Mouse (Mus musculus): ENCODE results near the gene Lipc. TPM values are rescaled to one million over a fixed set of nuclear protein-coding genes. Genes with fewer than 3 reads are reported as not detected.

The Lipc gene
- total and polyA plus RNA-seq, 3 experiments: 0.11 TPM; not detected in 2

GRCm38 (mm10) chr9:70982991-70983480 is 31.0 kb upstream of the Lipc start:
- TF ChIP-seq TAL1 (conservative IDR thresholded peaks at IDR 0.05; ENCODE audit: low read depth, low read length): no peak
- TF ChIP-seq GATA1 (IDR thresholded peaks at IDR 0.05; ENCODE audit: borderline replicate concordance, low read length): no peak
- TF ChIP-seq GATA2 (IDR thresholded peaks at IDR 0.05; ENCODE audit: borderline replicate concordance, low read depth, low read length): no peak
- TF ChIP-seq POLR2AphosphoS5 (IDR thresholded peaks at IDR 0.05; ENCODE audit: insufficient replicate concordance, low read depth, low read length): no peak
- no peak for TF ChIP-seq CTCF (IDR thresholded peaks at IDR 0.05; ENCODE audit: low read depth, low read length)
- Histone ChIP-seq H3K36me3 (replicated peaks) (no peaks in the 10 kb centered on the region), H3K4me3 (ENCODE audit: low read depth, low read length) (no peak overlapping the region), H3K27me3 (ENCODE audit: insufficient read depth, low read length) (peaks cover 32% of the 10 kb centered on the region), H3K4me1 (ENCODE audit: insufficient read depth, low read depth, low read length) (no peaks in the 10 kb centered on the region), H3K9me3 (replicated peaks) (no peaks in the 10 kb centered on the region)
- no peak for DNase-seq (ENCODE audit: low spot score)
- ATAC-seq (ENCODE audit: extremely low read depth, insufficient number of reproducible peaks, low FRiP score, poor library complexity, severe bottlenecking): no peak

DNA sequence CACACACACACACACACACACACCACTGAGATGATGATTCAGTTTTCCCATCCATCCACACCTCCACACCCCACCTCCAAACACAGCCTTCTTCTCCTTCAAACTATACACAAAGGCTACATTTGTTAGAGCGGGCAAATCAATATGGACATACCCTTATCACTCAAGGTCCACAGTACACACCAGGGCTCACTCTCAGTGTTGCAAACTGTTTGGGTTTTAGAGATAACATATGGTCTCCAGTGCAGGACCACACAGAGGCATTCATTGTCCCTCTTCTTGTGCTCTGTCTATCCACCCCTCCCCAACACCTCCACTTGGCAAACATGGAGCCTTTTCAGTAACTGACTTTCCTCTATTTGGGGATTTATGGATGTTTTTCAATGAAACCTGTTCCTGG is 29.7 kb upstream of the Lipc start:
- TF ChIP-seq GATA1 (IDR thresholded peaks at IDR 0.05; ENCODE audit: borderline replicate concordance, low read length) (no peak), GATA2 (IDR thresholded peaks at IDR 0.05; ENCODE audit: borderline replicate concordance, low read depth, low read length) (no peak), POLR2AphosphoS5 (IDR thresholded peaks at IDR 0.05; ENCODE audit: insufficient replicate concordance, low read depth, low read length) (no peak), TAL1 (conservative IDR thresholded peaks at IDR 0.05; ENCODE audit: low read depth, low read length) (no peak), CTCF (IDR thresholded peaks at IDR 0.05; ENCODE audit: low read depth, low read length) (no peak)
- DNase-seq (ENCODE audit: low spot score) (no peak), ATAC-seq (ENCODE audit: extremely low read depth, insufficient number of reproducible peaks, low FRiP score, poor library complexity, severe bottlenecking) (no peak)
- no peak overlapping the region for H3K4me3 ChIP-seq (ENCODE audit: low read depth, low read length)
- H3K4me1 ChIP-seq (ENCODE audit: insufficient read depth, low read depth, low read length): no peaks in the 10 kb centered on the region
- H3K27me3 ChIP-seq (ENCODE audit: insufficient read depth, low read length): peaks cover 27% of the 10 kb centered on the region
- no peaks in the 10 kb centered on the region for H3K9me3 ChIP-seq (replicated peaks)
- no peaks in the 10 kb centered on the region for H3K36me3 ChIP-seq (replicated peaks)

- peaks cover 25% of the 10 kb centered on the region for H3K27me3 ChIP-seq (ENCODE audit: insufficient read depth, low read length)
- no peaks in the 10 kb centered on the region for H3K36me3 ChIP-seq (replicated peaks)
- H3K4me3 ChIP-seq (ENCODE audit: low read depth, low read length): no peak overlapping the region
- ATAC-seq (ENCODE audit: extremely low read depth, insufficient number of reproducible peaks, low FRiP score, poor library complexity, severe bottlenecking) (no peak), DNase-seq (ENCODE audit: low spot score) (no peak)
- H3K4me1 ChIP-seq (ENCODE audit: insufficient read depth, low read depth, low read length): no peaks in the 10 kb centered on the region
- no peaks in the 10 kb centered on the region for H3K9me3 ChIP-seq (replicated peaks)
- TF ChIP-seq CTCF (IDR thresholded peaks at IDR 0.05; ENCODE audit: low read depth, low read length) (no peak), POLR2AphosphoS5 (IDR thresholded peaks at IDR 0.05; ENCODE audit: insufficient replicate concordance, low read depth, low read length) (no peak), GATA1 (IDR thresholded peaks at IDR 0.05; ENCODE audit: borderline replicate concordance, low read length) (no peak), TAL1 (conservative IDR thresholded peaks at IDR 0.05; ENCODE audit: low read depth, low read length) (no peak), GATA2 (IDR thresholded peaks at IDR 0.05; ENCODE audit: borderline replicate concordance, low read depth, low read length) (no peak)
Observed at GRCm38 (mm10) chr9:70979641-70980040, 27.6 kb upstream of the Lipc start.

- DNase-seq (ENCODE audit: low spot score) (no peak), ATAC-seq (ENCODE audit: extremely low read depth, insufficient number of reproducible peaks, low FRiP score, poor library complexity, severe bottlenecking) (no peak)
- no peak overlapping the region for H3K4me3 ChIP-seq (ENCODE audit: low read depth, low read length)
- H3K36me3 ChIP-seq (replicated peaks): no peaks in the 10 kb centered on the region
- no peaks in the 10 kb centered on the region for H3K9me3 ChIP-seq (replicated peaks)
- peaks cover 25% of the 10 kb centered on the region for H3K27me3 ChIP-seq (ENCODE audit: insufficient read depth, low read length)
- TF ChIP-seq GATA1 (IDR thresholded peaks at IDR 0.05; ENCODE audit: borderline replicate concordance, low read length) (no peak), TAL1 (conservative IDR thresholded peaks at IDR 0.05; ENCODE audit: low read depth, low read length) (no peak), CTCF (IDR thresholded peaks at IDR 0.05; ENCODE audit: low read depth, low read length) (no peak), GATA2 (IDR thresholded peaks at IDR 0.05; ENCODE audit: borderline replicate concordance, low read depth, low read length) (no peak), POLR2AphosphoS5 (IDR thresholded peaks at IDR 0.05; ENCODE audit: insufficient replicate concordance, low read depth, low read length) (no peak)
- H3K4me1 ChIP-seq (ENCODE audit: insufficient read depth, low read depth, low read length): no peaks in the 10 kb centered on the region
Observed at GRCm38 (mm10) chr9:70979171-70979570, 27.1 kb upstream of the Lipc start.

DNA sequence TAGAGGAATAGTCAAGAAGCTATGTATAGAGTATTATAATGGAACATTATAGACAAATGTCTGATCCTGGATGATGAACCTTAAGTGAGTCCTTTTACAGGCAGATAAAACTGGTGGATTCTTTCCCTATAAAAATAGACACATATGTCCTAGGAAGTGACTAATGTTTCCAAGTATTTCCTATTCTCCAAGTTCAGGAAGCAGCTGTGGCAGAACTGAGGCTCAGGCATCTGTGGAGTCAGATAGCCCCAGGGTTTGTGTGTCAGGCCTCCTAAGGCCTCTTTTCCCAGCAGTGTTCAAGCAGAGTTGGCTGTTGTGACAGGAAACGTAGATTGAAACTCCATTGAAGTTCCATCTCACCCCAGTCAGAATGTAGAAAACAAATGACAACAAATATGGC is 25.4 kb upstream of the Lipc start:
- no peaks in the 10 kb centered on the region for H3K4me1 ChIP-seq (ENCODE audit: insufficient read depth, low read depth, low read length)
- ATAC-seq (ENCODE audit: extremely low read depth, insufficient number of reproducible peaks, low FRiP score, poor library complexity, severe bottlenecking): no peak

DNA sequence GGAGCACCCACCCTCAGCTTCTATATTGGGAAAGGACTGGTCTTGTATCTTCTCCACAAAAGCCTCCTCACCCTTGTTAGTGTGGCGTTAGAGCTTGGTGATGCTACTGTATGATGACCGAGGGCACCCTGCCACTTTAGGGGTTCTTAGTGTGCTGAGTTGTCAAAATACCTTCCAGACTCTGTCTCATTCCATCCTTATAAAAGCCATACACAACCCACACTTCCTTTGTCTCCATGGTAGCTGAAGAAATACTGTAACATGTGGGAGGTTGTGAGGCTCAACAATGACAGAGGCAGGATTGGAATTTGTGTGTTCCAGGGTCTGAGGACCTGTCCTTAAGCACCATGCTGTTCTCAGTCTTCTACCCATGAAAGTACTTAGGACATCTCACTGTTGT is 23.9 kb upstream of the Lipc start:
- no peaks in the 10 kb centered on the region for H3K36me3 ChIP-seq (replicated peaks)
- H3K9me3 ChIP-seq (replicated peaks): no peaks in the 10 kb centered on the region
- TF ChIP-seq GATA2 (IDR thresholded peaks at IDR 0.05; ENCODE audit: borderline replicate concordance, low read depth, low read length): no peak
- TF ChIP-seq TAL1 (conservative IDR thresholded peaks at IDR 0.05; ENCODE audit: low read depth, low read length): no peak
- TF ChIP-seq GATA1 (IDR thresholded peaks at IDR 0.05; ENCODE audit: borderline replicate concordance, low read length): no peak
- no peak for TF ChIP-seq CTCF (IDR thresholded peaks at IDR 0.05; ENCODE audit: low read depth, low read length)
- TF ChIP-seq POLR2AphosphoS5 (IDR thresholded peaks at IDR 0.05; ENCODE audit: insufficient replicate concordance, low read depth, low read length): no peak
- H3K4me3 ChIP-seq (ENCODE audit: low read depth, low read length): no peak overlapping the region
- H3K4me1 ChIP-seq (ENCODE audit: insufficient read depth, low read depth, low read length): no peaks in the 10 kb centered on the region
- no peak for ATAC-seq (ENCODE audit: extremely low read depth, insufficient number of reproducible peaks, low FRiP score, poor library complexity, severe bottlenecking)
- no peak for DNase-seq (ENCODE audit: low spot score)
- H3K27me3 ChIP-seq (ENCODE audit: insufficient read depth, low read length): peaks cover 21% of the 10 kb centered on the region

More for the DNA sequence above, 25.4 kb upstream of the Lipc start:
- H3K27me3 ChIP-seq (ENCODE audit: insufficient read depth, low read length): peaks cover 16% of the 10 kb centered on the region
- no peaks in the 10 kb centered on the region for H3K9me3 ChIP-seq (replicated peaks)
- TF ChIP-seq CTCF (IDR thresholded peaks at IDR 0.05; ENCODE audit: low read depth, low read length) (no peak), GATA2 (IDR thresholded peaks at IDR 0.05; ENCODE audit: borderline replicate concordance, low read depth, low read length) (no peak), TAL1 (conservative IDR thresholded peaks at IDR 0.05; ENCODE audit: low read depth, low read length) (no peak), POLR2AphosphoS5 (IDR thresholded peaks at IDR 0.05; ENCODE audit: insufficient replicate concordance, low read depth, low read length) (no peak)
- no peak for DNase-seq (ENCODE audit: low spot score)
- no peak overlapping the region for H3K4me3 ChIP-seq (ENCODE audit: low read depth, low read length)
- H3K36me3 ChIP-seq (replicated peaks): no peaks in the 10 kb centered on the region
